Mouse (Mus musculus): Measurements from ENCODE around the gene Trafd1. TPM values are rescaled to one million over a fixed set of nuclear protein-coding genes. Genes with fewer than 3 reads are reported as not detected.

The Trafd1 gene
- polyA plus RNA-seq, 1 experiment from 2014 or later, result 146 TPM

- Histone ChIP-seq H3K36me3 (ENCODE audit: control insufficient read depth, insufficient read depth) (no peaks in the 10 kb centered on the region), H3K4me1 (replicated peaks; ENCODE audit: control insufficient read depth, insufficient read depth, low read length) (peaks cover 17% of the 10 kb centered on the region), H3K4me3 (replicated peaks; ENCODE audit: low read length) (peak overlapping the region; percentile 85), H3K27ac (ENCODE audit: low read length) (no peak overlapping the region), H3K9ac (replicated peaks; ENCODE audit: low read depth, low read length) (peak overlapping the region; percentile 81), H3K4me2 (ENCODE audit: low read length) (peak overlapping the region; percentile 64), H3K9me3 (ENCODE audit: control insufficient read depth, low read length) (no peaks in the 10 kb centered on the region), H3K27me3 (replicated peaks; ENCODE audit: control insufficient read depth, insufficient read depth, low read length) (no peaks in the 10 kb centered on the region)
- 53% methylated on average over 9 of the region's 9 CpGs for WGBS
- no peak for ATAC-seq
These were observed 13.6 kb upstream of the Trafd1 start for GRCm38 (mm10) chr5:121398965-121399462.

GRCm38 (mm10) chr5:121398146-121398964 is 12.9 kb upstream of the Trafd1 start:
- peak overlapping the region; percentile 81 for H3K9ac ChIP-seq (replicated peaks; ENCODE audit: low read depth, low read length)
- no peaks in the 10 kb centered on the region for H3K36me3 ChIP-seq (ENCODE audit: control insufficient read depth, insufficient read depth)
- under 1% methylated on average over 66 of the region's 67 CpGs for WGBS

GRCm38 (mm10) chr5:121397187-121398145 is 12.0 kb upstream of the Trafd1 start, which contains the start of gene Naa25:
TSS of gene Naa25 (plus strand) at chr5:121397936.
- Histone ChIP-seq H3K27ac (ENCODE audit: low read length) (peak within 1 kb of the TSS; percentile 77), H3K9me3 (ENCODE audit: control insufficient read depth, low read length) (no peaks in the 10 kb centered on the region), H3K4me3 (replicated peaks; ENCODE audit: low read length) (peak within 1 kb of the TSS; percentile 85), H3K36me3 (ENCODE audit: control insufficient read depth, insufficient read depth) (no peaks in the 10 kb centered on the region), H3K4me2 (ENCODE audit: low read length) (peak within 1 kb of the TSS; percentile 64), H3K4me1 (replicated peaks; ENCODE audit: control insufficient read depth, insufficient read depth, low read length) (peaks cover 17% of the 10 kb centered on the region), H3K9ac (replicated peaks; ENCODE audit: low read depth, low read length) (peak within 1 kb of the TSS; percentile 81), H3K27me3 (replicated peaks; ENCODE audit: control insufficient read depth, insufficient read depth, low read length) (no peaks in the 10 kb centered on the region)
- ATAC-seq, result peak; percentile 98
- 9% methylated on average over 53 of the region's 53 CpGs for WGBS

More at GRCm38 (mm10) chr5:121398146-121398964, 12.9 kb upstream of the Trafd1 start:
- H3K27me3 ChIP-seq (replicated peaks; ENCODE audit: control insufficient read depth, insufficient read depth, low read length), result no peaks in the 10 kb centered on the region
- peak; percentile 78 for ATAC-seq
- peak overlapping the region; percentile 85 for H3K4me3 ChIP-seq (replicated peaks; ENCODE audit: low read length)
- H3K4me2 ChIP-seq (ENCODE audit: low read length), result peak overlapping the region; percentile 64
- H3K4me1 ChIP-seq (replicated peaks; ENCODE audit: control insufficient read depth, insufficient read depth, low read length), result peaks cover 17% of the 10 kb centered on the region
- no peaks in the 10 kb centered on the region for H3K9me3 ChIP-seq (ENCODE audit: control insufficient read depth, low read length)
- peak overlapping the region; percentile 56 for H3K27ac ChIP-seq (ENCODE audit: low read length)

GRCm38 (mm10) chr5:121395621-121396020 is 10.2 kb upstream of the Trafd1 start:
- Histone ChIP-seq H3K4me1 (replicated peaks; ENCODE audit: control insufficient read depth, insufficient read depth, low read length) (peaks cover 17% of the 10 kb centered on the region), H3K27me3 (replicated peaks; ENCODE audit: control insufficient read depth, insufficient read depth, low read length) (no peaks in the 10 kb centered on the region)
- 87% methylated on average over 5 of the region's 5 CpGs for WGBS

GRCm38 (mm10) chr5:121393402-121393801 is 8.0 kb upstream of the Trafd1 start:
- no peaks in the 10 kb centered on the region for H3K27me3 ChIP-seq (replicated peaks; ENCODE audit: control insufficient read depth, insufficient read depth, low read length)
- H3K9me3 ChIP-seq (ENCODE audit: control insufficient read depth, low read length), result no peaks in the 10 kb centered on the region
- no peak overlapping the region for H3K27ac ChIP-seq (ENCODE audit: low read length)
- H3K36me3 ChIP-seq (ENCODE audit: control insufficient read depth, insufficient read depth), result no peaks in the 10 kb centered on the region
- WGBS, result 83% methylated on average over 3 of the region's 3 CpGs
- no peak for ATAC-seq
- no peak overlapping the region for H3K9ac ChIP-seq (replicated peaks; ENCODE audit: low read depth, low read length)
- 0 out of 2 replicates have a peak, but pooled peaks cover 2% of the 10 kb centered on the region for H3K4me1 ChIP-seq (replicated peaks; ENCODE audit: control insufficient read depth, insufficient read depth, low read length)
- no peak overlapping the region for H3K4me2 ChIP-seq (ENCODE audit: low read length)
- H3K4me3 ChIP-seq (replicated peaks; ENCODE audit: low read length), result no peak overlapping the region

More at GRCm38 (mm10) chr5:121395621-121396020, 10.2 kb upstream of the Trafd1 start:
- H3K9ac ChIP-seq (replicated peaks; ENCODE audit: low read depth, low read length), result no peak overlapping the region
- H3K9me3 ChIP-seq (ENCODE audit: control insufficient read depth, low read length), result no peaks in the 10 kb centered on the region
- ATAC-seq, result no peak
- H3K27ac ChIP-seq (ENCODE audit: low read length), result no peak overlapping the region
- no peaks in the 10 kb centered on the region for H3K36me3 ChIP-seq (ENCODE audit: control insufficient read depth, insufficient read depth)
- H3K4me3 ChIP-seq (replicated peaks; ENCODE audit: low read length), result no peak overlapping the region
- H3K4me2 ChIP-seq (ENCODE audit: low read length), result no peak overlapping the region

- H3K36me3 ChIP-seq (ENCODE audit: control insufficient read depth, insufficient read depth), result no peaks in the 10 kb centered on the region
- H3K27me3 ChIP-seq (replicated peaks; ENCODE audit: control insufficient read depth, insufficient read depth, low read length), result no peaks in the 10 kb centered on the region
- 59% methylated on average over 16 of the region's 16 CpGs for whole genome bisulfite sequencing
- no peak overlapping the region for H3K4me2 ChIP-seq (ENCODE audit: low read length)
- no peaks in the 10 kb centered on the region for H3K9me3 ChIP-seq (ENCODE audit: control insufficient read depth, low read length)
- H3K4me1 ChIP-seq (replicated peaks; ENCODE audit: control insufficient read depth, insufficient read depth, low read length), result 0 out of 2 replicates have a peak, but pooled peaks cover 2% of the 10 kb centered on the region
- no peak for ATAC-seq
- no peak overlapping the region for H3K27ac ChIP-seq (ENCODE audit: low read length)
- H3K4me3 ChIP-seq (replicated peaks; ENCODE audit: low read length), result no peak overlapping the region
- no peak overlapping the region for H3K9ac ChIP-seq (replicated peaks; ENCODE audit: low read depth, low read length)
These were observed 7.4 kb upstream of the Trafd1 start for GRCm38 (mm10) chr5:121392667-121393380.

- ATAC-seq, result no peak
- no peak overlapping the region for H3K4me2 ChIP-seq (ENCODE audit: low read length)
- no peaks in the 10 kb centered on the region for H3K9me3 ChIP-seq (ENCODE audit: control insufficient read depth, low read length)
These were observed 4.3 kb upstream of the Trafd1 start for GRCm38 (mm10) chr5:121389691-121390090.

GRCm38 (mm10) chr5:121389106-121389505 is 3.7 kb upstream of the Trafd1 start:
- no peaks in the 10 kb centered on the region for H3K27me3 ChIP-seq (replicated peaks; ENCODE audit: control insufficient read depth, insufficient read depth, low read length)
- no peak overlapping the region for H3K27ac ChIP-seq (ENCODE audit: low read length)
- H3K9me3 ChIP-seq (ENCODE audit: control insufficient read depth, low read length), result no peaks in the 10 kb centered on the region
- no peak overlapping the region for H3K4me3 ChIP-seq (replicated peaks; ENCODE audit: low read length)
- no peak for ATAC-seq
- H3K4me1 ChIP-seq (replicated peaks; ENCODE audit: control insufficient read depth, insufficient read depth, low read length), result peaks cover 9% of the 10 kb centered on the region
- 46% methylated on average over 7 of the region's 7 CpGs for WGBS
- no peaks in the 10 kb centered on the region for H3K36me3 ChIP-seq (ENCODE audit: control insufficient read depth, insufficient read depth)
- H3K4me2 ChIP-seq (ENCODE audit: low read length), result no peak overlapping the region
- no peak overlapping the region for H3K9ac ChIP-seq (replicated peaks; ENCODE audit: low read depth, low read length)

More at GRCm38 (mm10) chr5:121389691-121390090, 4.3 kb upstream of the Trafd1 start:
- Histone ChIP-seq H3K27me3 (replicated peaks; ENCODE audit: control insufficient read depth, insufficient read depth, low read length) (no peaks in the 10 kb centered on the region), H3K9ac (replicated peaks; ENCODE audit: low read depth, low read length) (no peak overlapping the region), H3K4me1 (replicated peaks; ENCODE audit: control insufficient read depth, insufficient read depth, low read length) (peaks cover 4% of the 10 kb centered on the region; the same call in 1 of the 2 replicates), H3K27ac (ENCODE audit: low read length) (no peak overlapping the region), H3K36me3 (ENCODE audit: control insufficient read depth, insufficient read depth) (no peaks in the 10 kb centered on the region), H3K4me3 (replicated peaks; ENCODE audit: low read length) (no peak overlapping the region)

All from forebrain, embryonic 16.5 days (tissue).